Mouse (Mus musculus) mesoderm, embryonic 11.5 days (tissue): ENCODE measurements around the gene Traf3ip2.

ENCODE experiments used
- DNase-seq: peaks from one replicate; pipeline ENCODE4 v3.0.0-alpha.2; 2012; ENCODE audit warnings: low read depth, low spot score

The Traf3ip2 gene

DNA sequence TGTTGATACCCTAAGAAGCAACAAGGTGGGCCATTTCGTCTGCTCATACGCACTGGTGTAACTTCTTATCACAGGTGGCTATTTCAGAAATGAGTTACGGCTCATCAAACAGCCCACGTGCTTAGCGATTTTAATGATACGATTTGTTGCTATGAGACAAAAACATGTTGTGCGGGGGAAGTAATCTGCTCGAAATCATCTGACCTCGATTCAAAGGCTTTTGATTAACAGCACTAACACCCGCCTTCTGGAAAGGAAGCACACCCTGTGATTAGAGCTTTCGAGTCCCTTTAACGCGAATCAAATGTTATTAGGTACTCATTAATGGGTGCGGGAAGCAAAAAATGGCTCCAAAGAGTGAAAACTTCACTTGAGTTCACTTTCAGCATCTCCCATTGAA, 18.9 kb downstream of the Traf3ip2 start:
- no peak for DNase-seq

- DNase-seq = no peak
These were observed 20.6 kb downstream of the Traf3ip2 start for GRCm38 (mm10) chr10:39633379-39633778.

DNA sequence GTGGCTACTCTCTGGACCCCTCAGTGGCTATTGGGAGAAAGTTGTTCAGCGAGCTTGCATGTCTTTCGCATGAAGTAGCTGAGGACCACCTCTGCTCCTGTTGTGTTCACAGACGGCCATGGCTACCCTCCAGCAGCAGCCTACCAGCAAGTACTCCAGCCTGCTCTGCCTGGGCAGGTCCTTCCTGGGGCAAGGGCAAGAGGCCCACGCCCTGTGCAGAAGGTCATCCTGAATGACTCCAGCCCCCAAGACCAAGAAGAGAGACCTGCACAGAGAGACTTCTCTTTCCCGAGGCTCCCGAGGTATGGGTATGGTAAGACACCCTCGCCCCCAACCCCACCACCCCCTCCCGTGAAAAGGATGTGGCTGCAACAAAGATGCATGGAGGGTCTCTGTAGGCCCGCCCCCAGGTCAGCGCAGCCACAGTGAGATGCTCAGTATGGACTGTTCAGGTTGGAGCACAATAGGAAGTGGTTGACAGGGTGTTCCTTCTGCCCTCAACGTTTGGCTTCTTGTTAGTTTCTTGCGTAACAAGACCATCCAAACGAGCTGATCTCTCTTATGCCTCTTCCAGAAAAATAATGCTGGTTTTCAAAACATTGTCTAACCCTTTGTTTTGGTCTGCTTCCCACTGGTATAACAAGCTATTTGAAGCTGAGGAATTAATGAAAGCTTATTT, 21.8 kb downstream of the Traf3ip2 start:
- no peak for DNase-seq

DNA sequence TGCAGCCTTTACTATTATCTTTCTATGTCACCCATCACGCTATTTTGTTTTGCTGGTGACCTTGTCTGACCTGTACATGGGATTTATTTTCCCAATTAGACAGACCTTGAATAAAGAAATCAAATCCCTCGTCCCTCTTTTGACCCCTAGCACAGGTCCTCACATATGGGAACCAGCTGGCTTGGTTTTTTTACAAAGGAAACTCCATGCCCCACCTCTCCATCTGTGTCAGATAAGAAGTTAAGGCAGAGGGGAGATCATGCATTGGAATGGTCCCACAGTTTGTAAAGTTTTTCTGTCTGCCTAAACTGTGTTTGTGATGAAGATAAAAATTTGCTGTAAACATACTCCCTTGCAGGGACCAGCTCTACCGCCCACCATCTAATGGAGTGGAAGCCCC, 26.1 kb downstream of the Traf3ip2 start:
- peak; percentile 80 for DNase-seq

DNA sequence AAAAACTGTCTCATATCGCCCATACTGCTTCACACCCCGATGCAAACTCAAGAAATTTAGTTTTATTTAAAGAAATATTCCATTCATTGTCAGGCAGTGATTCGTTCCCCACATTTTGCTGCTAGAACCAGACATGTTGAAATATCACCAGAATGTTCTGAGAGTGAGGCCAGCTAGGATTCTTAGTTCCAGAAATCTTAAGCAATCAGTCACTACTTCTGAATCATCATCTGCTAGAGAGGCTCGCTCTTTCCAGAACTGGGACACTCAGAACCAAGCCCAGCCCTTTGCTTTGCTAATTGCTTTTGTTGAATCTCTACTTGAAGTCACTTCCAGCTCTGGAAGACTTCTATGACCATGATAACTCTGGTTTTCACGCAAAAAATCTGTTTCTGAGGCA, 27.0 kb downstream of the Traf3ip2 start:
- no peak for DNase-seq

GRCm38 (mm10) chr10:39640817-39641226, 28.1 kb downstream of the Traf3ip2 start:
- DNase-seq = peak; percentile 74

GRCm38 (mm10) chr10:39645789-39646628, 33.3 kb downstream of the Traf3ip2 start:
- peak; percentile 44 for DNase-seq

DNA sequence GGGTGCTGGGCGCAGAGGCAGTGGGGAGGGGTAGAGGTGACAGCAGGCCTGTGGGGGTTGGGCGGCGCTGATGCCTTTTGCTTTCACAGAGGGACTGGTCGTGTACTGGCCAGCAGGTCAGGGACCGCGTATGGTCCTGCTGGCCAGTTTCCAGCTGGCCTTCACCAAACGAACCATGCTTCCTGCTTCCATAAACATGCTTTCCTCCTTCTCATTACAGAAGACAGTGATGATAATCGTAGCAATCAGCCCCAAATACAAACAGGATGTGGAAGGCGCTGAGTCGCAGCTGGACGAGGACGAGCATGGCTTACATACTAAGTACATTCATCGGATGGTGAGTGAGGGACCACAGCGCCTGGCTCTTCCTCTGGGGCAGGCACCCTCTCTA, 33.9 kb downstream of the Traf3ip2 start:
- no peak for DNase-seq

- no peak for DNase-seq
These were observed 34.4 kb downstream of the Traf3ip2 start for GRCm38 (mm10) chr10:39647118-39647517.

GRCm38 (mm10) chr10:39648278-39648677, 35.5 kb downstream of the Traf3ip2 start:
- DNase-seq = no peak

- DNase-seq = no peak
These were observed 36.8 kb downstream of the Traf3ip2 start for GRCm38 (mm10) chr10:39649550-39649949.

DNA sequence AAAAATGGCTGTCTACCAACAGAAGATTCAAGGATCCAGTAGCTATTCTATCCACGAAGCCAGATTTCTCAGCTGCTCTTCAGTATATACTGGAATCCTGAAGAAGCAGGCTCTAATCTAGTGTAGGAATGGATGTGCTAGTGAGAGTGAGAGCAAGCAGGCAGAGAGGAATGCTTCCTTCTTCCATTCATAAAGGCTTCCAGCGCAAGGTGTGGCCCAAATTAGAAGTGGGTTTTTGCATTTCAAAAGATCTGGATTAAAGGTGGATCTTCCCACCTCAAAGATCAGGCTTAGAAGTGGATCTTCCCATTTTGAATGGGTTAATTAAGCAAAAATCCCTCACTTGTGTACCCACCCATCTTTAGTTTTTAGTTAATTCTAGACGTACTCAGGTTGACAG, 37.6 kb downstream of the Traf3ip2 start:
- no peak for DNase-seq

DNA sequence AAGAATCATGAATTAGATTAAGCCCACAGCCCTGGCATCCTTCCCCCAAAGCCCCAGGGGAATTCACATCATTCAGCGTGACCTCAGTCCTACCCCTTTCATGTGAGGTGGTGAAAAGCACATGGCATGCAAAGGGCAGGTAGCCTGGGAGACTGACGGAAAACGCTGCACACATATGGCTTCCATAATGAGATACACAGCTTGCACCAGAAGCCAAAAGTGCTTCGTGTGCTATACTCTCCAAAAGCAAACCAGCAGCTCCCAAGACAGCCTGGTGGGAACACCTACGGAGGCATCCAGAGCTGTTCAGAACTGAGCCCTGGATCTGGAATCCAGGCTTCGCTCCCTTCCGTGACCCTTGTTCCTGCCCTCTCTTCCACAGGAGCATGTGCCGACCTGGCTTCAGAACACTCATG, 41.3 kb downstream of the Traf3ip2 start:
- peak; percentile 79 for DNase-seq

DNA sequence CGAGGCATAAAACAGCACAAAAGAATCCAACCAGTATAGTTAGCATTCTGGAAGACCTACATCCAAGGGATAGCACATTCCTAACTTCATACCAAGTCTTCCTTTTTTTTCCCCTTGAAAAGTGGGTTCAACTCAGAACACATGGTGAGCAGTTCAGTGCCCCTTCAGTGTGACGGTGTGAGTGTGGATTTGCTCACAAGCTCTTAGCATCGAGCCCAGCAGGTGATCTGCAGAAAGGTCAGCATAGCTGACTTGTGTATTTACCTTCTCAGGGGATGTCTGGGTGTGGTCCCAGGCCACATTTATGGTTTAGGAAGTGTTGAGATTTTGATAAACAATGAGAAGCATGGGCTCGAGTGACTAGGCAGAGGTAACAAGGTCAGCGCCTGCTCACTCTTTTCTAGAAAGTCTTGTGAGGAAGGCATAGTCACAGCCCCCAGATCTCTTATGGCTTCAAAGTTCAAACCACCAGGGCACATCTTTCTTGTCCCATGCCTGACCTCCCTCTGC, 46.2 kb downstream of the Traf3ip2 start:
- peak; percentile 71 for DNase-seq

- peak; percentile 84 for DNase-seq
These were observed 46.9 kb downstream of the Traf3ip2 start for GRCm38 (mm10) chr10:39659411-39660268.

DNA sequence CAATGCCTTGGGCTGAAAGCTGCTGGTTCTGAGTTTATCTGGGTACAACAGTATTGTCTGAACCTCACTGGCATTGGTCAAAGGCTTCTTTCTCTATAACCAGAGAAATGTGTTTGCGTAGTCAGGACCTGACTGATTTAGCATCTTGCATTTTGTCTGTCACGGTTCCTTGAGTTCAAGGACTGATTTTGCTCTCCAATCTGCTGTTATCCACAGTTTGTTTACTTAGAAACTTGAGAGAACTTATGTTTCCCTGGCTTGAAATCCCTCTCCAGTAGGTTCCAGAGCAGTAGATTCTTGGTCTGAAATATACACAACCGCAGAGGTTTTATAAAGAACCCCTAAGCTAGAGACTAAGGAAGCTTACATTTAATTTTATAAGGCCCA, 47.5 kb downstream of the Traf3ip2 start:
- DNase-seq = no peak

DNA sequence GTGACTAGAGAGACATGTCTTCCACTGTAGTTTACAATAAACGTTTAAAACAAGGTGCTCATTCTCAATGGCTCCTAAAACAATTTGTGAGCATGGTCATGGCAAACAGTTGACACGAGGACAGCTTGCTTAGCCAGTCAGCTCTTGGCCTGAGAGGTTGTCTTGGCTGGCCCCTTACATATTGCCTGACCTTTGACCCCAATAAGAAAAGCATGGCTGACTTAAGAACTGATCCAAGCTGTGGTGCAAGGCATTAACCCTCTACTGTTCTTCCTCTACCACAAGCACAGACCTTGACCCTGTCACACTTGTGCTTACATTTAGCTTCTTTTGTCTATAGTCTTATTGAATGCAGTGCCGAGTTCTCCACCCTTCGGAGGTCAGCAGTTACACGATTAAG, 48.0 kb downstream of the Traf3ip2 start:
- DNase-seq = no peak

GRCm38 (mm10) chr10:39665071-39665502, 52.4 kb downstream of the Traf3ip2 start:
- DNase-seq = no peak

- no peak for DNase-seq
These were observed 53.3 kb downstream of the Traf3ip2 start for GRCm38 (mm10) chr10:39666027-39666426.

GRCm38 (mm10) chr10:39671451-39671850, 58.7 kb downstream of the Traf3ip2 start:
- no peak for DNase-seq

- peak; percentile 76 for DNase-seq
These were observed 59.9 kb downstream of the Traf3ip2 start for GRCm38 (mm10) chr10:39672547-39673051.

- no peak for DNase-seq
These were observed 61.4 kb downstream of the Traf3ip2 start for GRCm38 (mm10) chr10:39674106-39674505.
